ENCODE assay signal across 18 mouse cellular contexts in genomic region chr2:9587389-9587788, GRCm38 (mm10).
A peak's percentile ranks its signal among the peaks of the same experiment; 100 is the strongest.
DNase-seq lines count a peak whose midpoint lies in the region; ATAC-seq lines count a peak whose summit lies in the region.
"Had no signal": no experiment of that assay in that cellular context is flagged by ENCODE, and none has a peak within 500 bp of the region (broad histone marks: within the 10 kb centered on the region; RNA-seq: fewer than 3 reads in every experiment).

No protein-coding gene starts in this region.

- peak; percentile 40 for DNase-seq in thymus, postnatal 14 days
- no peak for DNase-seq in thymus, postnatal 25 days
- peak; percentile 14 for DNase-seq in CD4-positive, CD25-positive, alpha-beta regulatory T cell, adult 2 months (ENCODE audit: low read depth, low spot score)
- DNase-seq in embryo, embryonic 10.5 days (ENCODE audit: low spot score), result no peak
- no peak for DNase-seq in kidney, postnatal 4 days
- DNase-seq: adrenal gland, postnatal 10 days; adrenal gland, postnatal 36 days; cerebellum, adult 18-20 months; cerebellum, adult 9-10 months; cerebellum, postnatal 14 days; gastrocnemius, postnatal 25 days; heart, adult 18-20 months; heart, postnatal 10 days; heart, postnatal 36 days had no signal

- ATAC-seq in activated CD4-positive, CD25-positive, alpha-beta regulatory T cell, adult 4 months, result peak; percentile 47
- ATAC-seq: forebrain, embryonic 15.5 days; hindbrain, postnatal 0 days; intestine, embryonic 15.5 days had no signal

Comparison
In these comparisons a context has a peak if more than half of its experiments do, and no peak if none do; other contexts are left out.
1. DNase-seq: peak in thymus, postnatal 14 days (single experiment) and CD4-positive, CD25-positive, alpha-beta regulatory T cell, adult 2 months (single experiment); none in thymus, postnatal 25 days (single experiment), embryo, embryonic 10.5 days (single experiment) and kidney, postnatal 4 days (0 of 2).